Mouse (Mus musculus): ENCODE measurements around the gene Cdk5.

The Cdk5 gene

GRCm38 (mm10) chr5:24427285-24427633 is 3.9 kb upstream of the Cdk5 start:
- no peak for DNase-seq

- no peak for DNase-seq
Measured at GRCm38 (mm10) chr5:24426556-24427284, 3.4 kb upstream of the Cdk5 start.

- peak; percentile 5 to 13 for DNase-seq
Measured at GRCm38 (mm10) chr5:24426037-24426432, 2.7 kb upstream of the Cdk5 start.

- DNase-seq, result no peak
Measured at GRCm38 (mm10) chr5:24425421-24426036, 2.2 kb upstream of the Cdk5 start.

GRCm38 (mm10) chr5:24424861-24425411 is 1.6 kb upstream of the Cdk5 start:
- peak; percentile 86 to 91 for DNase-seq

GRCm38 (mm10) chr5:24424004-24424781 is 863 bp upstream of the Cdk5 start:
- peak in 1 of 2 experiments; percentile 30 for DNase-seq

- DNase-seq, result no peak
Measured at GRCm38 (mm10) chr5:24420381-24420780, 2.9 kb downstream of the Cdk5 start.

- DNase-seq, result no peak
Measured at GRCm38 (mm10) chr5:24417587-24417986, 5.7 kb downstream of the Cdk5 start.

- DNase-seq, result peak; percentile 79 to 82
Measured at GRCm38 (mm10) chr5:24416222-24416736, 7.1 kb downstream of the Cdk5 start.

GRCm38 (mm10) chr5:24413938-24414337 is 9.4 kb downstream of the Cdk5 start:
- DNase-seq, result no peak

- DNase-seq, result no peak
Measured at GRCm38 (mm10) chr5:24413042-24413693, 10.2 kb downstream of the Cdk5 start, which contains the start of gene Asic3. Gene Asic3 (plus strand): TSS chr5:24413392.

GRCm38 (mm10) chr5:24412063-24412462 is 11.3 kb downstream of the Cdk5 start:
- DNase-seq, result no peak

GRCm38 (mm10) chr5:24409466-24409865 is 13.9 kb downstream of the Cdk5 start:
- DNase-seq, result no peak

GRCm38 (mm10) chr5:24408651-24409050 is 14.7 kb downstream of the Cdk5 start:
- DNase-seq, result no peak

GRCm38 (mm10) chr5:24405389-24405876 is 17.9 kb downstream of the Cdk5 start:
- DNase-seq, result no peak

- DNase-seq, result no peak
Measured at GRCm38 (mm10) chr5:24404594-24405360, 18.6 kb downstream of the Cdk5 start.

- DNase-seq, result no peak
Measured at GRCm38 (mm10) chr5:24401969-24402368, 21.4 kb downstream of the Cdk5 start.

GRCm38 (mm10) chr5:24400911-24401605 is 22.3 kb downstream of the Cdk5 start:
- no peak for DNase-seq

GRCm38 (mm10) chr5:24400362-24400761 is 23.0 kb downstream of the Cdk5 start:
- no peak for DNase-seq

GRCm38 (mm10) chr5:24399686-24400085 is 23.6 kb downstream of the Cdk5 start:
- no peak for DNase-seq

GRCm38 (mm10) chr5:24396254-24396653 is 27.1 kb downstream of the Cdk5 start:
- DNase-seq, result peak in 1 of 2 experiments; percentile 32

Measured in B cell, adult 2 months (primary cell).